Mouse (Mus musculus) liver, adult 2 months (tissue): ENCODE data around the gene Cwc25. TPM values are rescaled to one million over a fixed set of nuclear protein-coding genes. Genes with fewer than 3 reads are reported as not detected.

Source experiments
- DNase-seq: peaks from one replicate; pipeline ENCODE4 v3.0.0-alpha.2; 2011; ENCODE audit warnings: low read depth, low spot score; ENCODE audit errors: extremely low read depth
- H3K27ac ChIP-seq: fragments of 200-500 bp; replicated peaks from 2 replicates; pipeline ENCODE4 v1.5.1; 2012; ENCODE audit warnings: low read depth, mild to moderate bottlenecking, control low read depth, inconsistent platforms, low read length; ENCODE audit not compliant: insufficient read depth
- H3K27me3 ChIP-seq: fragments of 200-500 bp; 2 replicates; pipeline ENCODE4 v1.6.1; 2012; ENCODE audit warnings: mild to moderate bottlenecking, moderate library complexity, low read length, inconsistent platforms; ENCODE audit not compliant: control insufficient read depth, insufficient read depth
- H3K36me3 ChIP-seq: fragments of 200-500 bp; 2 replicates; pipeline ENCODE4 v1.6.1; 2012; ENCODE audit warnings: low read length, inconsistent platforms; ENCODE audit not compliant: control insufficient read depth, insufficient read depth
- H3K4me1 ChIP-seq: fragments of 200-500 bp; 2 replicates; pipeline ENCODE4 v1.6.1; 2011; ENCODE audit warnings: low read length; ENCODE audit not compliant: control insufficient read depth, insufficient read depth
- H3K4me3 ChIP-seq: fragments of 200-500 bp; 2 replicates; pipeline ENCODE4 v1.5.1; 2011; ENCODE audit warnings: low read depth, mild to moderate bottlenecking, control low read depth, low read length, moderate library complexity; ENCODE audit not compliant: insufficient read depth
- H3K79me2 ChIP-seq: fragments of 200-500 bp; 2 replicates; pipeline ENCODE4 v1.6.1; 2012; ENCODE audit warnings: inconsistent platforms, mild to moderate bottlenecking, low read length, moderate library complexity; ENCODE audit not compliant: control insufficient read depth, insufficient read depth
- H3K9ac ChIP-seq: fragments of 200-500 bp; 2 replicates; pipeline ENCODE4 v1.6.1; 2012; ENCODE audit warnings: low read depth, mild to moderate bottlenecking, control low read depth, inconsistent platforms, low read length
- CTCF ChIP-seq: fragments of 200-500 bp; IDR thresholded peaks from 2 replicates; pipeline ENCODE4 v1.5.1; 2011; ENCODE audit warnings: low read depth, low read length, control low read depth
- POLR2A ChIP-seq: fragments of 200-500 bp; IDR thresholded peaks from 2 replicates; pipeline ENCODE4 v1.6.1; 2011; ENCODE audit warnings: low read length, control low read depth; ENCODE audit not compliant: insufficient read depth; ENCODE audit errors: extremely low read depth
- WGBS: fragments of 180-500 bp; shearing (Covaris S2); methylation state at CpG from one replicate; pipeline ENCODE4 v1.1.7; 2018; 5-methylcytosine and 5-hydroxymethylcytosine counted together
- polyA plus RNA-seq: library from polyadenylated mRNA; depleted of rRNA; stranded (reverse); fragments of >200 nt; gene quantifications from 2 replicates; pipeline ENCODE4 v1.2.3, GENCODE M21; 2012
- total RNA-seq: library from RNA; depleted of rRNA; stranded (reverse); fragments of >200 nt; gene quantifications from 2 replicates; pipeline ENCODE4 v1.2.3, GENCODE M21; 2014

The Cwc25 gene
- total and polyA plus RNA-seq, 2 experiments = 6.2 to 6.8 TPM

DNA sequence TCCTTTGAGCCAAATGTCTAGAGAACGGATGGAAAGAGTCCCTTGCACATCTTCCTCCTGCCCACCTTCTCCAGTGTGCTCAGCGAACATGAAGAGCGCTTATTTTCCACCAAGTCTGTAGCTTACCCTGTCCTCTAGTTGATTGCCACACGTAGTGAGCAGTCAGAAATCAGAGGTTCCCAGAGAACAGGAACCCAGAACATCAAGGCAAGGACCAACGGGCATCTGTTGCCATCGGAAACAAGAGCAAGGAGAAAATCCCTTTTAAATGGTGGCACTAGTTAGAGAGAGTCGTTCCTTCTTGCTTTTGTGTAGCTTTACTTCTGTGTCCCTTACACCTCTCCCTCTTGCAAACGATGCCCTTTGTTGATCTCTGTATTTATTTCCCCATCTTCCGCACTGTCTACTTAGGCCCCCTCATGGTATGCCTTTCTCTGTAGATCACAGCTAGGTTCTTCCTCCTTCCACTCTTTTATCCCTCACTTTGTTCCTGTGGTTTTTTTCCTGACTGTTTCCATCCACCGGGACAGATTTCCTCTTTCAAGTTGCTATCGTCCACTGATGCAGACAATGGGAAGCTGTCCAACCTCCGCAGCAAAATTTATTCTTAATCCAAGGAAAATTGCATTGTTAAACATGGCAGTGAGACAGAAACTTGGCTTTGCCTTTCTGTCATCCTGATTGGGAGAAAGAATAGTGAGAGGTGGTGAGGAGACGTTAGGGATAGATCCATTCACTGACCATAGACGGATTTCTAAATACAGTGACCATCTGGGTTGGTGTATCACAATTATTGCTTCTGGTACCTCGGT, 64.6 kb downstream of the Cwc25 start:
- peaks cover 9% of the 10 kb centered on the region for H3K4me1 ChIP-seq
- H3K79me2 ChIP-seq = peaks cover 12% of the 10 kb centered on the region; the same call in 1 of the 2 replicates
- DNase-seq = no peak
- 50% methylated on average over 15 of the region's 15 CpGs for WGBS
- H3K4me3 ChIP-seq = no peak overlapping the region
- H3K27ac ChIP-seq = no peak overlapping the region
- no peak for TF ChIP-seq POLR2A
- no peak for TF ChIP-seq CTCF
- no peak overlapping the region for H3K9ac ChIP-seq
- H3K36me3 ChIP-seq = no peaks in the 10 kb centered on the region; the same call in 1 of the 2 replicates
- no peaks in the 10 kb centered on the region for H3K27me3 ChIP-seq

DNA sequence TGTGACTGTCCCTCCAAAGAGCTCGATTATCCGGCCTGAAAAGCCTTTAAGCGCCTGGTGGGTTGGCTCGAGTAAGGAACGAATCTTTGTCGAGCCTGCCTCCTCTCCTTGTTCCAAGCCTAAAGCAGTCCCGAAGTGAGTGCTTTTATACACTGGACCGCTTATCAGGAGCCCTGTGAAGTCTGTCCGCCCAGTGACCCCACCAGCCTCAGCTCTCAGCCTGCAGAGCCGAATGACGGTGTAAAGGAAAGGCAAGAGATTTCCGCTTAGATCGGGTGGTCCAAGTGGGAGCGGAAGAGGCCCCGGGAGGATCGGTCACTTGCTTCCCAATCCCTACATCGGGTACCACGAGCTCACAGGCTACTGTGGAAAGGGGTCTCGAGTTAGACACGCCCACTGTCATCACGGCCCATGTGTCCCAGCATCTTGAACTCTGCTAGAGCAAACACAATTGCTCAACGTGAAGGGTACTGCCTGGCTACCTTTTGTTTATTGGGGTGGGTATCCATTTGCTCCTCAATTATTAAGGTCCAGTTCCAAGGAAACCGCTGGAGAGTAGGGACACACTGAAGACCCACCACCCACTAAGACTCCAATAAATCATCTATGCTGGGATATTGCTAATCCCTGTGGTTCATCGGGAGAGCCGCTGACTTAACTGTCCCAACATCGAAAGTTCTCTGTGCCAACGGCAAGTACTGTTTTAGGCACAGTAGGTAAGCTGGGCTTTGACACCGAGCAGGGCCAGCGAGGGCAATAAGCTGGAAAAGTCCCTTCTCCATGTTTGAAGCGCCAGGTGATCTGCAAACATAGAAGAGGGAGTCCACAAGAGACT, 65.4 kb downstream of the Cwc25 start:
- Histone ChIP-seq H3K4me3 (peak overlapping the region; percentile 76), H3K36me3 (no peaks in the 10 kb centered on the region; the same call in 1 of the 2 replicates), H3K9ac (peak overlapping the region; percentile 86), H3K27me3 (no peaks in the 10 kb centered on the region), H3K27ac (peak overlapping the region; percentile 69), H3K4me1 (peaks cover 9% of the 10 kb centered on the region), H3K79me2 (peaks cover 12% of the 10 kb centered on the region; the same call in 1 of the 2 replicates)
- peak; percentile 30 for DNase-seq
- WGBS = 24% methylated on average over 30 of the region's 30 CpGs
- TF ChIP-seq CTCF (no peak), POLR2A (0 out of 2 replicates have a peak, but pooled peaks have one; percentile 31)

DNA sequence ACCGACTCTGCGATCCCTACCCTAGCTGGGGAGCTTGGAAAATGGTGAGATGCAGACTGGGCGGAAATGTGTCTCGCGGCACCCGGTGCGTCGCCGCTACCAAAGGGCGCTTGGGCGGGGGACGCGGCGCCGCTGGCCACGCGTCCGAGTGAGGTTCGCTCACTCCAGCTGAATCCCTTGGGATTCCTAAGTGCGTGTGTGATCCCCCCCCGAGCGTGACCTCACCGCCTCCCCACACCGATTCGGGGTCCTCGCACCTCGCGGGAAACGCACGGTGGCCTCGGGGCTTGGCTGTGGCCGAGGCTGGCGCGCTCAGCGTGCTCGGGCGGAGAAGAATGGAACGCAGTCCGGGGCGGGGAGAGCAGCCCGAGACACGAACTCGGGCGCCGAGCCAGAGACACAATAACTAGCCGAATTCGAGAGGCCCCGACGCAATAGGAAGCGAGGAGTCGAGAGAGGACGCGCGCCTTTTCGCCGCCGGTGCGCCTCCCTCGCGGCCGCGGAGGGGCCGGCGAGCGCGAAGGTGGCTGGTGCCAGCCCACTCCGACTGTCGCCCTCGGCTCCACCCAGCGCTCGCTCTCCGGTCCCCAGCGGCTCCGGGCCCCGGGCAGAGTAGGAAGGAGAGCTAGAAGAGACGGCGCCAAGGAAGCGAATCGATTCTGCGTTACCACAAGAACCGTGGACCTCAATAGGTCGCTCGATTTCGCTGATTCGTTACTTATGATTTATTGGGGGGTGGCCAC, 66.2 kb downstream of the Cwc25 start, which contains the start of gene Pcgf2:
Gene Pcgf2 (minus strand): TSS at position 495 of the 743 bp plus-strand sequence.
- Histone ChIP-seq H3K36me3 (no peaks in the 10 kb centered on the region), H3K27ac (peak within 1 kb of the TSS; percentile 69), H3K27me3 (no peaks in the 10 kb centered on the region), H3K9ac (peak within 1 kb of the TSS; percentile 86), H3K79me2 (peaks cover 12% of the 10 kb centered on the region; the same call in 1 of the 2 replicates), H3K4me1 (peaks cover 10% of the 10 kb centered on the region), H3K4me3 (peak within 1 kb of the TSS; percentile 76)
- 0 out of 2 replicates have a peak, but pooled peaks have one; percentile 41 for TF ChIP-seq POLR2A
- no peak for TF ChIP-seq CTCF
- under 1% methylated on average over 85 of the region's 85 CpGs for WGBS
- DNase-seq = peak; percentile 47

DNA sequence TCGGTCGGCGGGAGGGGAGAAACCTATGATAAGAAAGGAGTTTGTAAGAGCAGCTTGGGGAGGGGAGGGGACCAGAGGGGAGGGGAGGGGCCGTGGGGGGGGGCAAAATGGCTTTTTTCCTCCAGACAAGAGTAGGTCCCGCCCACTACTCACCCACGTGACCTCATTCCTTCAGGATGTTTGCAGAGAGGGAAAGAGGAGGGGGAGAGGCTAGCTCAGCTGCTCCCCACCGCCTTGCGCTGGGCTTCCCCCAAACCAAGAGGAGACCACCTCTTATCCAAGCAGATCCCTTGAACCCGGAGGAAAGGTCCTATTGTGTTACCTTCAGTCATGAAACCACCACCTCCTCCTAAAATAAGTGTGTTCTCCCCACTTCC, 66.7 kb downstream of the Cwc25 start:
- DNase-seq = peak; percentile 48
- 0 out of 2 replicates have a peak, but pooled peaks have one; percentile 34 for TF ChIP-seq POLR2A
- no peak for TF ChIP-seq CTCF
- Histone ChIP-seq H3K9ac (peak overlapping the region; percentile 86), H3K4me1 (peaks cover 11% of the 10 kb centered on the region), H3K27me3 (no peaks in the 10 kb centered on the region), H3K79me2 (peaks cover 10% of the 10 kb centered on the region; the same call in 1 of the 2 replicates), H3K36me3 (no peaks in the 10 kb centered on the region), H3K4me3 (peak overlapping the region; percentile 76), H3K27ac (peak overlapping the region; percentile 69)
- 2% methylated on average over 5 of the region's 9 CpGs for WGBS
